Mouse (Mus musculus) heart, embryonic 16.5 days (tissue): Measurements from ENCODE around the gene Vwc2. TPM values are rescaled to one million over a fixed set of nuclear protein-coding genes. Genes with fewer than 3 reads are reported as not detected.

Experiments used
- ATAC-seq: fragments of 200-750 bp; cut with Nextera tagmentation; replicated peaks from 2 replicates; pipeline ENCODE4 v1.8.0; 2017; ENCODE audit warnings: moderate number of reproducible peaks; ENCODE audit not compliant: insufficient read depth, low FRiP score; ENCODE audit errors: extremely low read depth
- H3K27ac ChIP-seq: fragments of 300-500 bp; sonication (generic); 2 replicates; pipeline ENCODE4 v1.5.1; 2014; ENCODE audit warnings: mild to moderate bottlenecking, low read length, control low read depth, moderate library complexity
- H3K27me3 ChIP-seq: fragments of 300-500 bp; sonication (generic); 2 replicates; pipeline ENCODE4 v1.6.1; 2014; ENCODE audit warnings: low read length, mixed read lengths; ENCODE audit not compliant: control insufficient read depth, insufficient read depth
- H3K36me3 ChIP-seq: fragments of 300-500 bp; sonication (generic); 2 replicates; pipeline ENCODE4 v1.6.1; 2014; ENCODE audit not compliant: control insufficient read depth, insufficient read depth
- H3K4me1 ChIP-seq: fragments of 300-500 bp; sonication (generic); 2 replicates; pipeline ENCODE4 v1.6.1; 2014; ENCODE audit warnings: low read length, mixed read lengths; ENCODE audit not compliant: control insufficient read depth, insufficient read depth
- H3K4me2 ChIP-seq: fragments of 300-500 bp; sonication (generic); 2 replicates; pipeline ENCODE4 v1.6.1; 2014; ENCODE audit warnings: low read depth, mild to moderate bottlenecking, control low read depth, low read length
- H3K4me3 ChIP-seq: fragments of 300-500 bp; sonication (generic); 2 replicates; pipeline ENCODE4 v1.5.1; 2014; ENCODE audit warnings: mild to moderate bottlenecking, control low read depth, low read length
- H3K9ac ChIP-seq: fragments of 300-500 bp; sonication (generic); 2 replicates; pipeline ENCODE4 v1.6.1; 2014; ENCODE audit warnings: low read length, control low read depth
- H3K9me3 ChIP-seq: fragments of 300-500 bp; sonication (generic); replicated peaks from 2 replicates; pipeline ENCODE4 v1.6.1; 2016; ENCODE audit warnings: low read length; ENCODE audit not compliant: control insufficient read depth
- WGBS: fragments of 180-500 bp; shearing (Covaris S2); extraction: QIAGEN DNeasy Blood & Tissue Kit; methylation state at CpG from one replicate; pipeline ENCODE4 v1.1.7; 2014; 5-methylcytosine and 5-hydroxymethylcytosine counted together
- polyA plus RNA-seq: library from polyadenylated mRNA; unstranded; fragments of >200 nt; fragmentation: Nextera tagmentation; extraction: Ambion mirVana; gene quantifications from 2 replicates; pipeline ENCODE4 v1.2.1, GENCODE M21; 2015

Gene Vwc2
- 0.46 and 0.70 TPM in 2 replicates for polyA plus RNA-seq

- H3K4me3 ChIP-seq: peak within 1 kb of the TSS; percentile 52
- peaks cover 51% of the 10 kb centered on the region for H3K27me3 ChIP-seq
- H3K36me3 ChIP-seq: no peaks in the 10 kb centered on the region
- no peak within 1 kb of the TSS for H3K9ac ChIP-seq
- H3K9me3 ChIP-seq: no peaks in the 10 kb centered on the region
- WGBS: 2% methylated on average over 28 of the region's 28 CpGs
- ATAC-seq: no peak
- H3K4me1 ChIP-seq: peaks cover 2% of the 10 kb centered on the region; the same call in 1 of the 2 replicates
- peak within 1 kb of the TSS; percentile 80 for H3K4me2 ChIP-seq
- no peak within 1 kb of the TSS for H3K27ac ChIP-seq
Measured at GRCm38 (mm10) chr11:11113576-11114233, at the start of gene Vwc2. Gene Vwc2, plus strand, starts transcription at chr11:11114223.

- H3K4me2 ChIP-seq: no peak overlapping the region
- no peak for ATAC-seq
- no peak overlapping the region for H3K9ac ChIP-seq
- H3K27ac ChIP-seq: no peak overlapping the region
- H3K27me3 ChIP-seq: no peaks in the 10 kb centered on the region
- H3K36me3 ChIP-seq: no peaks in the 10 kb centered on the region
- H3K4me1 ChIP-seq: no peaks in the 10 kb centered on the region
- no peaks in the 10 kb centered on the region for H3K9me3 ChIP-seq
- WGBS: 85% methylated on average over 1 of the region's 1 CpGs
- H3K4me3 ChIP-seq: no peak overlapping the region
Measured at GRCm38 (mm10) chr11:11088162-11088756, 25.8 kb upstream of the Vwc2 start.

GRCm38 (mm10) chr11:11097606-11098005 lies 16.4 kb upstream of the Vwc2 start:
- no peaks in the 10 kb centered on the region for H3K9me3 ChIP-seq
- no peaks in the 10 kb centered on the region for H3K27me3 ChIP-seq
- WGBS: 62% methylated on average over 1 of the region's 1 CpGs
- H3K27ac ChIP-seq: no peak overlapping the region
- no peaks in the 10 kb centered on the region for H3K4me1 ChIP-seq
- H3K4me3 ChIP-seq: no peak overlapping the region
- no peaks in the 10 kb centered on the region for H3K36me3 ChIP-seq
- no peak for ATAC-seq
- H3K4me2 ChIP-seq: no peak overlapping the region
- H3K9ac ChIP-seq: no peak overlapping the region

- Histone ChIP-seq H3K27me3 (no peaks in the 10 kb centered on the region), H3K4me1 (no peaks in the 10 kb centered on the region), H3K27ac (no peak overlapping the region), H3K9me3 (no peaks in the 10 kb centered on the region), H3K4me2 (no peak overlapping the region), H3K36me3 (no peaks in the 10 kb centered on the region), H3K4me3 (no peak overlapping the region), H3K9ac (no peak overlapping the region)
- ATAC-seq: no peak
- WGBS: 70% methylated on average over 4 of the region's 4 CpGs
Measured at GRCm38 (mm10) chr11:11098282-11098681, 15.7 kb upstream of the Vwc2 start.

GRCm38 (mm10) chr11:11099011-11099410 lies 15.0 kb upstream of the Vwc2 start:
- no peaks in the 10 kb centered on the region for H3K4me1 ChIP-seq
- no peak overlapping the region for H3K4me2 ChIP-seq
- no peaks in the 10 kb centered on the region for H3K36me3 ChIP-seq
- no peaks in the 10 kb centered on the region for H3K27me3 ChIP-seq
- no peak for ATAC-seq
- WGBS: 79% methylated on average over 5 of the region's 5 CpGs
- H3K4me3 ChIP-seq: no peak overlapping the region
- no peaks in the 10 kb centered on the region for H3K9me3 ChIP-seq
- H3K9ac ChIP-seq: no peak overlapping the region
- no peak overlapping the region for H3K27ac ChIP-seq

GRCm38 (mm10) chr11:11102182-11102581 lies 11.8 kb upstream of the Vwc2 start:
- Histone ChIP-seq H3K9me3 (no peaks in the 10 kb centered on the region), H3K36me3 (no peaks in the 10 kb centered on the region), H3K4me1 (no peaks in the 10 kb centered on the region), H3K27ac (no peak overlapping the region), H3K9ac (no peak overlapping the region), H3K27me3 (no peaks in the 10 kb centered on the region), H3K4me3 (no peak overlapping the region), H3K4me2 (no peak overlapping the region)
- WGBS: 29% methylated on average over 1 of the region's 1 CpGs
- ATAC-seq: no peak

GRCm38 (mm10) chr11:11102620-11103019 lies 11.4 kb upstream of the Vwc2 start:
- Histone ChIP-seq H3K27me3 (no peaks in the 10 kb centered on the region), H3K4me2 (no peak overlapping the region), H3K36me3 (no peaks in the 10 kb centered on the region), H3K4me3 (no peak overlapping the region), H3K4me1 (no peaks in the 10 kb centered on the region), H3K9ac (no peak overlapping the region), H3K27ac (no peak overlapping the region), H3K9me3 (no peaks in the 10 kb centered on the region)
- ATAC-seq: no peak
- WGBS: 33% methylated on average over 1 of the region's 1 CpGs

- H3K4me1 ChIP-seq: no peaks in the 10 kb centered on the region
- H3K4me2 ChIP-seq: no peak overlapping the region
- H3K27me3 ChIP-seq: peaks cover 13% of the 10 kb centered on the region
- no peak overlapping the region for H3K27ac ChIP-seq
- no peak overlapping the region for H3K9ac ChIP-seq
- no peaks in the 10 kb centered on the region for H3K36me3 ChIP-seq
- H3K9me3 ChIP-seq: no peaks in the 10 kb centered on the region
- WGBS: 49% methylated on average over 3 of the region's 3 CpGs
- no peak overlapping the region for H3K4me3 ChIP-seq
- ATAC-seq: no peak
Measured at GRCm38 (mm10) chr11:11108922-11109321, 5.1 kb upstream of the Vwc2 start.

- Histone ChIP-seq H3K9me3 (no peaks in the 10 kb centered on the region), H3K27me3 (peaks cover 51% of the 10 kb centered on the region), H3K4me1 (peaks cover 2% of the 10 kb centered on the region; the same call in 1 of the 2 replicates), H3K4me2 (peak overlapping the region; percentile 80), H3K27ac (no peak overlapping the region), H3K36me3 (no peaks in the 10 kb centered on the region), H3K9ac (no peak overlapping the region), H3K4me3 (peak overlapping the region; percentile 52)
- no peak for ATAC-seq
- WGBS: 1% methylated on average over 34 of the region's 34 CpGs
Measured at GRCm38 (mm10) chr11:11114234-11115030, 409 bp downstream of the Vwc2 start.
